Mouse (Mus musculus) small intestine, adult 2 months (tissue): ENCODE measurements around the gene Smyd3. TPM values are rescaled to one million over a fixed set of nuclear protein-coding genes. Genes with fewer than 3 reads are reported as not detected.

Experiments used
- H3K27ac ChIP-seq: fragments of 200-500 bp; 2 replicates; pipeline ENCODE4 v1.5.1; 2012; ENCODE audit warnings: low read depth, low read length, control low read depth, inconsistent platforms; ENCODE audit not compliant: insufficient read depth
- H3K27me3 ChIP-seq: fragments of 200-500 bp; 2 replicates; pipeline ENCODE4 v1.6.1; 2012; ENCODE audit warnings: mild to moderate bottlenecking, moderate library complexity, low read length, inconsistent platforms; ENCODE audit not compliant: control insufficient read depth, insufficient read depth
- H3K36me3 ChIP-seq: fragments of 200-500 bp; 2 replicates; pipeline ENCODE4 v1.6.1; 2012; ENCODE audit warnings: mild to moderate bottlenecking, low read length, control low read depth, inconsistent platforms; ENCODE audit not compliant: control insufficient read depth, insufficient read depth
- H3K4me1 ChIP-seq: fragments of 200-500 bp; 2 replicates; pipeline ENCODE4 v1.6.1; 2012; ENCODE audit warnings: low read length, inconsistent platforms, mixed read lengths; ENCODE audit not compliant: control insufficient read depth, insufficient read depth, insufficient read length
- H3K4me3 ChIP-seq: fragments of 200-500 bp; 2 replicates; pipeline ENCODE4 v1.5.1; 2012; ENCODE audit warnings: low read depth, mild to moderate bottlenecking, control low read depth, inconsistent platforms, low read length, moderate library complexity
- CTCF ChIP-seq: fragments of 200-500 bp; IDR thresholded peaks from 2 replicates; pipeline ENCODE4 v1.5.1; 2012; ENCODE audit warnings: low read depth, mild to moderate bottlenecking, control low read depth, inconsistent platforms, low read length, moderate library complexity, mixed read lengths; ENCODE audit not compliant: insufficient replicate concordance, insufficient read length; ENCODE audit errors: extremely low read depth
- POLR2A ChIP-seq: fragments of 200-500 bp; IDR thresholded peaks from 2 replicates; pipeline ENCODE4 v1.6.1; 2012; ENCODE audit warnings: low read depth, mild to moderate bottlenecking, control low read depth, inconsistent platforms, low read length, moderate library complexity
- WGBS: fragments of 180-500 bp; shearing (Covaris S2); methylation state at CpG from one replicate; pipeline ENCODE4 v1.1.7; 2018; 5-methylcytosine and 5-hydroxymethylcytosine counted together
- polyA plus RNA-seq: library from polyadenylated mRNA; depleted of rRNA; stranded (reverse); fragments of >200 nt; gene quantifications from 2 replicates; pipeline ENCODE4 v1.2.3, GENCODE M21; 2012

The Smyd3 gene
- polyA plus RNA-seq, 1 experiment = 1.1 TPM

DNA sequence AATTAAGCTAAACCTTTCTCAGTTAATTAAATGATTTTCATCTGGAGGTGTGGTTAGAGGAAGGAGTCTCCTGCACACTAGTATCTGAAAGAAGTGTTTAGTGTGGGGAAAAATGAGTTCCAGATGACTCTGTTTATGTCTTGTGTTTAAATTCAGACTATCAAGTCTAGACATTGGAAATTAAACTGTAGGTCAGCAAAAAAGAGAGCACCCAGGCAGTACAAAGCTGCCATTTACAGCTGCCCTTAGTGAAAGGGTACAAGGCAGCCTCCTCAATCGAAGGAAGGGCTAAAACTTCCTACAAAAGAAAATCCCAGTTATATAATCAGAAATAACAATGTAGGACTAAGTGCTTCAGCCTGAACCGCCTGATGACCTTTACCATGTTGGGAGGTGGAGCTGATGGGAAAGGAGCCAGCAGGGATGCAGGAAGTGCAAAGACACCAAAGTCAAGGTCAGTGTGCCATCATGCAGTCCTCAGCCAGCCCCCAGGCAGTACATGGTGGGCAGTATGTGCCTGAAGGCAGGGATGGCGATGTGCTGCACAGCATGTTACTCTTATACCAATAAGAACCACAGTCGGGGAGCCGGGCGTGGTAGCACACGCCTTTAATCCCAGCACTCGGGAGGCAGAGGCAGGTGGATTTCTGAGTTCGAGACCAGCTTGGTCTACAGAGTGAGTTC lies 319.2 kb downstream of the Smyd3 start:
- Histone ChIP-seq H3K36me3 (no peaks in the 10 kb centered on the region), H3K4me1 (peaks cover 2% of the 10 kb centered on the region; the same call in 1 of the 2 replicates), H3K27ac (no peak overlapping the region), H3K27me3 (no peaks in the 10 kb centered on the region), H3K4me3 (no peak overlapping the region)
- WGBS = 84% methylated on average over 9 of the region's 9 CpGs
- TF ChIP-seq CTCF = no peak
- TF ChIP-seq POLR2A = no peak

DNA sequence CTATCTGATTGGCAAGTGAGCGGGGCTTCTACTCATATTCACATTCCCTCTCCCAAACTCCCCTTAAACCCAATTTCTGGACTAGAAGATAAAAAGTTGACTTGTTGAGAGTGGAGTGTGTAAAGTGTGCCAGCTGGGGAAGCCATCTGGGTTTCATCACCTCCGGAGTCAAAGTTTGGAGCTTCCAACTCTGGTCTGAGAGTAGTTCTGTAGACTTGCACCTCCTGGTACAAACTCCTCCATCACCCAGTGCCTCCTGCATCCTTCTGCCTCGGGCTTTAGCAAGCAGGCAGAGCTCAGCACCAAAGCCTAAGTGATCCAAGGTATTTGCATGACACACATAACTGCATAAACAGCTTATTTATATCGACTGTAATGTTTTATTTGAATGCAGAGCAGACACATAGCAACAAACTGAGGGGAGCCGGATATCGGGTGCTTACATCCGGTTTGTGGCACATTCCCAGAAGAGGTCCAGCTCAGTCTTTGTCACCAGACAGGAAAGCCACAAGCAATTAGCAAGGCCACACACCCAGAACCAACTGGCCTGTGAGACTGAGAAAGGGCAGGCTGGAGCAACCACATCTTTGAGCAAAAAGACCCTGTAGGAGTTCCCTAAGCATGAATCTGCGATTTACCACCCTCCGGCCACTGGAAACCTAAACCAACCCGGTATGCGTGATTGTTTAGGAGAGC lies 319.9 kb downstream of the Smyd3 start:
- Histone ChIP-seq H3K27ac (no peak overlapping the region), H3K36me3 (no peaks in the 10 kb centered on the region), H3K27me3 (no peaks in the 10 kb centered on the region), H3K4me3 (no peak overlapping the region), H3K4me1 (peaks cover 2% of the 10 kb centered on the region; the same call in 1 of the 2 replicates)
- TF ChIP-seq POLR2A (no peak), CTCF (no peak)
- WGBS = 74% methylated on average over 11 of the region's 11 CpGs

DNA sequence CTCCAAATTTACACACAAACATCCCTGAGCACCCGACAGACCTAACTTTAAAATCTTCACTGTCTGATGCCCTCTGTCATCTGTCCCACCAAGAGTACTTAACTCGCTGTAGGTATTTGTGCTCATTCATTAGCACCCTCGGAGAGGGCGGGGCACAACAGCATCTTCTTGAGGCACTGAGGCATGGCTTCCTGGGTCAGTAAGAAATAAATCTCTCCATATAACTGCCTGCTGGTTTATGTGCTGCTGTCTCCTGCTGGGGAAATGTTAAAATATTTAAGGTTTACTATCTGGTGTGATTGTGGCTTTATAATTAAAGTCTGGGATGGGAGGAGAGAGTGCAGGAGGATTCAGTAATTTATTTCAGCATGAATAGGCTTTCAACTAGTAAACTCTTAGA lies 320.7 kb downstream of the Smyd3 start:
- no peak overlapping the region for H3K4me3 ChIP-seq
- TF ChIP-seq CTCF (no peak), POLR2A (no peak)
- H3K36me3 ChIP-seq = no peaks in the 10 kb centered on the region
- no peak overlapping the region for H3K27ac ChIP-seq
- peaks cover 2% of the 10 kb centered on the region; the same call in 1 of the 2 replicates for H3K4me1 ChIP-seq
- 81% methylated on average over 4 of the region's 4 CpGs for WGBS
- no peaks in the 10 kb centered on the region for H3K27me3 ChIP-seq

DNA sequence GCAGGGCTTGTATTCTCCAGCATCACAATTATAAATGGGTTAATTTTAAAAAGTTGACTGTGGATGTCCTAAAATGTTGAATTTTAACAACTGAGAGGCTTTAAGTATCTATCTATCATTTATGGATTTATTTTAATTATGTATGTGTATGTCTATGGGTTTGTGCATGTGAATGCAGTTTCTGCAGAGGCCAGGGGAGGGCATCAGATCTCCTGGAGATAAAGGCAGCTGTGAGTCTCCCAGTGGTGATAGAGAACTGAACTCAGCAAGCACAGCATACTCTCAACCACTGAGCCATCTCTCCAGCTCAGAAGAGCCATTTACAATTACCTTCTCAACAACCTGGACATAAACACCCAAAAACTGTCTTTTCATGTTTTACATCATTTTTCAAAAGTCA lies 321.4 kb downstream of the Smyd3 start:
- Histone ChIP-seq H3K4me3 (no peak overlapping the region), H3K4me1 (peaks cover 2% of the 10 kb centered on the region; the same call in 1 of the 2 replicates), H3K27ac (no peak overlapping the region), H3K27me3 (no peaks in the 10 kb centered on the region), H3K36me3 (no peaks in the 10 kb centered on the region)
- TF ChIP-seq CTCF = no peak
- no peak for TF ChIP-seq POLR2A

DNA sequence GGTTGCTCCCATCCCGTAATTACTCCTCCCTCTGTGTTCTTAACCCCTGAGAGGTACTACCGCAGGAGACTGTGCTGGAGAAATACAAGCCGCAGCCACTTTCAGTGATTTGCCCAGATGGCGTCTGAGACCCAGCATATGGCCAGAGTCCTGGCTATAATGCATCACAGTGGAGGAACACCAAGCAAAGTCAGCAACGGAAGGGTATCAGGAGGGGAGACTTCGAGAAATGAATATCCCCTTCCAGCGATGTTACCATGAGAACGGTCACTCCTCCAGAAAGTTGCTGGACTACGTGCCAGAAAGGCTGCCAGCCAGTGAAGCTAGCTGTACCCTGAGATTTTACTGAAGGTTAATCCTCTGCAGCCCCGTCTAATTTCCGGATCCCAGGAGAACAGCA lies 325.1 kb downstream of the Smyd3 start:
- Histone ChIP-seq H3K36me3 (no peaks in the 10 kb centered on the region), H3K27me3 (no peaks in the 10 kb centered on the region), H3K4me3 (no peak overlapping the region), H3K27ac (no peak overlapping the region), H3K4me1 (no peaks in the 10 kb centered on the region)
- TF ChIP-seq CTCF (no peak), POLR2A (no peak)
- WGBS = 94% methylated on average over 11 of the region's 11 CpGs

DNA sequence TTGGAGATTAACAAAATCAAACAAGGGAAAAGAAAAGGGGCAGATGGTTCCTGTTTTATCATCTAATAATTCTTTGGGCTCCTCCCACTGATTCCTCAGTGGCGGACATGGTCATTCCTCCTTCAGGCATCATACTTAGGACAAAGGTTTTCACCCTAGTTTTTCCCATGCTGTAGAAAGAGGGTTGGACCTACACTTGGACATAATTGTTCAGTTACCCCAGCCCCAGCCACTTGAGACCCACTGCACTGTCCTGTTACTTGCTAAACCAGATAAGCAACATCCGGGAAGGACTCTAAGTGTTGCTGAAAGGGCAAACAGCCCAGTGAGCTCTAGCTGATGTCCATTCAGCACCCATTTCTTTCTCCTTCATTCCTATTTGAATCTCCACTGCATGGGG lies 327.0 kb downstream of the Smyd3 start:
- no peaks in the 10 kb centered on the region for H3K27me3 ChIP-seq
- H3K4me3 ChIP-seq = no peak overlapping the region
- H3K36me3 ChIP-seq = no peaks in the 10 kb centered on the region
- H3K27ac ChIP-seq = no peak overlapping the region
- WGBS = 64% methylated on average over 2 of the region's 2 CpGs
- no peaks in the 10 kb centered on the region for H3K4me1 ChIP-seq
- TF ChIP-seq CTCF = no peak
- no peak for TF ChIP-seq POLR2A

DNA sequence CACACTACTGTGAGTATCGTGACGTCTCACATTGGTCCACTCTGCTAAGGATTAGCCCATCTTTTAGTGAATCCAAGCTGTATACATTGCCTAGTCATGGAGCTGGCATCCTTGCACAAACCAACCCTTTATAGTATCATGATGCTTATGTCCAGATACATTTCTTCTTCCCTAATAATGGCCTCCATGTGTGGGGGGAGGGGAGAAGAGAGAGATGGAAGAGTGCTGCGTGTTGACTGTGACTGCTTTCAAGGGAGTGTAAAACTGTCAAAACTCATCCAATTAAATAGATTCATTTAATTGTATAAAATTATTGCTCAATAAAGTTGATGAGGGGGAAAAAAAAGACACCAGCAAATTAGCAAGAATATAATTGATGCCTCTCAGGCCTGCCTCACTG lies 330.7 kb downstream of the Smyd3 start:
- Histone ChIP-seq H3K36me3 (no peaks in the 10 kb centered on the region), H3K4me3 (no peak overlapping the region), H3K27ac (no peak overlapping the region), H3K27me3 (no peaks in the 10 kb centered on the region), H3K4me1 (no peaks in the 10 kb centered on the region)
- TF ChIP-seq CTCF (no peak), POLR2A (no peak)
- 92% methylated on average over 3 of the region's 3 CpGs for WGBS

DNA sequence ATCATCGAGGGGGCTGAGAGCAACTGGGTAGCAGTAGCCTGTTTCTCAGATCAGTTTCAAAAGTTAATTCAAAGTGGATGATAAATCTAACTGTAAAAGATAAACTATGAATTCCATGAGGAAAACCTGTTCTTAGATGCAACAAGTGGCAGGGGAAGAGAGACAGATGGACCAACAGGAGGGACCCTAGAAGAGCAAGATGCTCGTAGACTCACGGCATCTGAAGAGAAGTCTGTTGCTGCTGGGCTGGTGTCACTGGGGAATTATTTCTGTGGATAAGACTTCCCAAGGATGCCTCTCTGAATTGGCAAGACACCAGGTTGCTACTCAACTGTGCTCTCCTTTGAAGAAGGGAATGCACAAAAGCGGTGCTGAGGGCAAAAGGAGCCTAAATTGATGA lies 333.2 kb downstream of the Smyd3 start:
- Histone ChIP-seq H3K36me3 (no peaks in the 10 kb centered on the region), H3K27me3 (no peaks in the 10 kb centered on the region), H3K4me1 (no peaks in the 10 kb centered on the region), H3K27ac (no peak overlapping the region), H3K4me3 (no peak overlapping the region)
- 85% methylated on average over 4 of the region's 4 CpGs for whole genome bisulfite sequencing
- TF ChIP-seq CTCF (no peak), POLR2A (no peak)
